Mouse (Mus musculus): ENCODE data around the gene Gpr155.

GRCm38 (mm10) chr2:73410076-73410475 is 23.7 kb upstream of the Gpr155 start:
- TF ChIP-seq EP300 (IDR thresholded peaks at IDR 0.05), result no peak
- TF ChIP-seq CTCF (IDR thresholded peaks at IDR 0.05), result no peak

Data from lung, postnatal 0 days (tissue).